11 mouse cellular contexts compared by ENCODE assay signal in the genomic region with DNA sequence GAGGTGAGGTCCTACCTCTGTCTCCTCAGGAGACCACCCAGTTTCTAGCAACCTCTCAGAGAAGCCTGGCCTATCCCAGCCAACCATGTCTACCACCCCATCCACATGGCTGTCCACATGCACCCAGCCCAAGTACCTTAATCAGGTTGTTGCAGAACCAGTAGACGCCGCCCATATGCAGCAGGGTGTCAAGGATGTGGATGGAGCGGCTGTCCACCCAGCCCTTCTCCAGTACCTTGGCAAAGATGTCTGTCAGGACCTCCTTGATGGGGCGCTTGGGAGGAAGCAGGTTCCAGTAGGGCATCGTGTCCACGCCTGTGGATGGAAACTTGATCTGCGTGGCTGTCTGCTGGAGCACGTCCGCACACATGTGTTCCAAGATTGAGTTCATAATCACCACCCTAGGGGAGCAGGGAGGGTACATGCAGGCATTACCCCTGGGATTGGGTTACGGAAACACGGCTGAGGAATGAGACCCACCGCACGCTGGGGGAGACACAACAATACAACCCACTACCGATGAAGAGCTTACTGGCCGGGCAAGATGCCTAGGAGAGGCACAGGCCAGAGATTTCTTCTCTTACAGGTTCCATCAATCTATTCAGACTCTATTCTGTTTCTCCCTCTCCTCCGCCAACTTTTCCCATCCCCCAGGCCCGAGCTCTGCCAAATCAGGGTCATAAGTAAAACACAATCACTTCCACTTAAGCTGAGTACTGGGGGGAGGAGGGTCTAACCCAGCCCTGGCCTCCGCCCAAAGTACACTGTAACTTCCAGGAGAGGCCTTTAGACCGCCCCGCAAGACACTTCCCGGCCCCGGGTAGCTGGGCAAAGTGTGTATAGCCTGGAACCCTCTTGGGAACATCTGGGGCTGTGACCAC. TPM values are rescaled to one million over a fixed set of nuclear protein-coding genes. Genes with fewer than 3 reads are reported as not detected.
DNase-seq lines count a peak whose midpoint lies in the region; ATAC-seq lines count a peak whose summit lies in the region.
"Had no signal": no experiment of that assay in that cellular context is flagged by ENCODE, and none has a peak within 500 bp of the region (broad histone marks: within the 10 kb centered on the region; RNA-seq: fewer than 3 reads in every experiment).

No protein-coding gene starts in this region.

- 87% methylated on average over 22 of the region's 22 CpGs for WGBS in liver, embryonic 13.5 days (ENCODE audit: insufficient replicate concordance)
- WGBS in liver, embryonic 11.5 days: 92% methylated on average over 22 of the region's 22 CpGs
- WGBS in heart, embryonic 15.5 days: 65% methylated on average over 22 of the region's 22 CpGs

- DNase-seq in liver, embryonic 13.5 days: no peak
- no peak for DNase-seq in liver, embryonic 11.5 days (ENCODE audit: low spot score)
- DNase-seq in kidney, postnatal 25 days: peak; percentile 74 to 87
- DNase-seq in ovary, postnatal 36 days (ENCODE audit: low spot score): peak; percentile 70
- DNase-seq in thymus, adult 18-20 months: no peak
- no peak for DNase-seq in T-cell, adult 2 months (ENCODE audit: low spot score)
- DNase-seq in frontal cortex, postnatal 36 days (ENCODE audit: low spot score in 2 of 2): no peak
- DNase-seq: cerebellum, postnatal 36 days; midbrain, embryonic 14.5 days had no signal

- peaks cover 72% of the 10 kb centered on the region for H3K36me3 ChIP-seq in liver, embryonic 13.5 days
- H3K36me3 ChIP-seq in liver, embryonic 11.5 days (ENCODE audit: control insufficient read depth, insufficient read depth, low read length): peaks cover 42% of the 10 kb centered on the region
- peaks cover 28% of the 10 kb centered on the region for H3K36me3 ChIP-seq in heart, embryonic 15.5 days

- H3K4me3 ChIP-seq in liver, embryonic 13.5 days (replicated peaks): no peak overlapping the region
- no peak overlapping the region for H3K4me3 ChIP-seq in liver, embryonic 11.5 days (ENCODE audit: low read depth, low read length)
- H3K4me3 ChIP-seq in heart, embryonic 15.5 days: no peak overlapping the region

- 0 out of 2 replicates have a peak overlapping the region, but pooled peaks have one; percentile 43 for H3K27ac ChIP-seq in liver, embryonic 13.5 days
- H3K27ac ChIP-seq in liver, embryonic 11.5 days (ENCODE audit: low read depth, low read length): no peak overlapping the region
- peak overlapping the region; percentile 84 for H3K27ac ChIP-seq in heart, embryonic 15.5 days

- H3K9me3 ChIP-seq in liver, embryonic 13.5 days (replicated peaks): no peaks in the 10 kb centered on the region
- no peaks in the 10 kb centered on the region for H3K9me3 ChIP-seq in liver, embryonic 11.5 days (ENCODE audit: control insufficient read depth, low read length)
- no peaks in the 10 kb centered on the region for H3K9me3 ChIP-seq in heart, embryonic 15.5 days (replicated peaks)

- H3K27me3 ChIP-seq in liver, embryonic 13.5 days: no peaks in the 10 kb centered on the region
- H3K27me3 ChIP-seq in liver, embryonic 11.5 days (replicated peaks; ENCODE audit: control insufficient read depth, insufficient read depth, low read length): no peaks in the 10 kb centered on the region
- H3K27me3 ChIP-seq in heart, embryonic 15.5 days: no peaks in the 10 kb centered on the region

- no peak overlapping the region for H3K4me2 ChIP-seq in liver, embryonic 13.5 days
- no peak overlapping the region for H3K4me2 ChIP-seq in liver, embryonic 11.5 days
- peak overlapping the region; percentile 19; the same call in 1 of the 2 replicates for H3K4me2 ChIP-seq in heart, embryonic 15.5 days

- H3K4me1 ChIP-seq in liver, embryonic 13.5 days (replicated peaks): peaks cover 47% of the 10 kb centered on the region
- peaks cover 20% of the 10 kb centered on the region for H3K4me1 ChIP-seq in liver, embryonic 11.5 days (replicated peaks; ENCODE audit: control insufficient read depth, insufficient read depth, low read length)
- H3K4me1 ChIP-seq in heart, embryonic 15.5 days (replicated peaks): peaks cover 37% of the 10 kb centered on the region

- no peak overlapping the region for H3K9ac ChIP-seq in liver, embryonic 13.5 days
- H3K9ac ChIP-seq in liver, embryonic 11.5 days (ENCODE audit: low read depth, low read length): no peak overlapping the region
- no peak overlapping the region for H3K9ac ChIP-seq in heart, embryonic 15.5 days

- ATAC-seq in liver, embryonic 13.5 days (ENCODE audit: low read depth): no peak
- no peak for ATAC-seq in liver, embryonic 11.5 days (replicated peaks; ENCODE audit: low FRiP score)
- ATAC-seq in heart, embryonic 15.5 days (replicated peaks; ENCODE audit: insufficient number of reproducible peaks, insufficient read depth, low FRiP score, low read depth): peak; percentile 67

RNA-seq across cellular contexts. Expression of gene Csf3, which starts 6.6 kb away (rescaled TPM):
- not detected in 2 replicates for polyA plus RNA-seq in liver, embryonic 13.5 days (2015; fragmentation: Nextera tagmentation; extraction: Ambion mirVana)
- not detected in 2 replicates for polyA plus RNA-seq in liver, embryonic 11.5 days (2014; fragmentation: Nextera tagmentation; extraction: Ambion mirVana)
- polyA plus RNA-seq in heart, embryonic 15.5 days (2015; fragmentation: Nextera tagmentation; extraction: Ambion mirVana): not detected in 2 replicates
- polyA plus RNA-seq: midbrain, embryonic 14.5 days; stomach, embryonic 14.5 days had no signal

RNA-seq across cellular contexts. Expression of gene Med24, which starts 21.6 kb away (rescaled TPM):
- 27.6 and 36.0 TPM in 2 replicates for polyA plus RNA-seq in liver, embryonic 13.5 days (2015; fragmentation: Nextera tagmentation; extraction: Ambion mirVana)
- 61.9 and 63.6 TPM in 2 replicates for polyA plus RNA-seq in liver, embryonic 11.5 days (2014; fragmentation: Nextera tagmentation; extraction: Ambion mirVana)
- 33.5 and 43.0 TPM in 2 replicates for polyA plus RNA-seq in heart, embryonic 15.5 days (2015; fragmentation: Nextera tagmentation; extraction: Ambion mirVana)

RNA-seq across cellular contexts. Expression of gene Psmd3, which starts 25.3 kb away (rescaled TPM):
- polyA plus RNA-seq in liver, embryonic 13.5 days (2015; fragmentation: Nextera tagmentation; extraction: Ambion mirVana): 143 and 151 TPM in 2 replicates
- 201 and 207 TPM in 2 replicates for polyA plus RNA-seq in liver, embryonic 11.5 days (2014; fragmentation: Nextera tagmentation; extraction: Ambion mirVana)
- polyA plus RNA-seq in heart, embryonic 15.5 days (2015; fragmentation: Nextera tagmentation; extraction: Ambion mirVana): 141 and 177 TPM in 2 replicates

RNA-seq across cellular contexts. Expression of gene Thra, which starts 32.8 kb away (rescaled TPM):
- 8.8 and 9.8 TPM in 2 replicates for polyA plus RNA-seq in liver, embryonic 13.5 days (2015; fragmentation: Nextera tagmentation; extraction: Ambion mirVana)
- polyA plus RNA-seq in liver, embryonic 11.5 days (2014; fragmentation: Nextera tagmentation; extraction: Ambion mirVana): 26.6 and 31.6 TPM in 2 replicates
- 34.8 and 39.5 TPM in 2 replicates for polyA plus RNA-seq in heart, embryonic 15.5 days (2015; fragmentation: Nextera tagmentation; extraction: Ambion mirVana)

RNA-seq across cellular contexts. Expression of gene Gsdma, which starts 43.5 kb away (rescaled TPM):
- not detected in 2 replicates for polyA plus RNA-seq in liver, embryonic 13.5 days (2015; fragmentation: Nextera tagmentation; extraction: Ambion mirVana)
- not detected in 2 replicates for polyA plus RNA-seq in liver, embryonic 11.5 days (2014; fragmentation: Nextera tagmentation; extraction: Ambion mirVana)
- not detected in 2 replicates for polyA plus RNA-seq in heart, embryonic 15.5 days (2015; fragmentation: Nextera tagmentation; extraction: Ambion mirVana)
- polyA plus RNA-seq: midbrain, embryonic 14.5 days had no signal

Comparison
In these comparisons a context has a peak if more than half of its experiments do, and no peak if none do; other contexts are left out.
1. DNase-seq: peak in kidney, postnatal 25 days (2 of 2) and ovary, postnatal 36 days (single experiment); none in liver, embryonic 13.5 days (single experiment), liver, embryonic 11.5 days (single experiment), thymus, adult 18-20 months (0 of 2), T-cell, adult 2 months (single experiment) and frontal cortex, postnatal 36 days (0 of 2).